Mouse (Mus musculus): ENCODE measurements around the gene E030018B13Rik.

Gene E030018B13Rik

DNA sequence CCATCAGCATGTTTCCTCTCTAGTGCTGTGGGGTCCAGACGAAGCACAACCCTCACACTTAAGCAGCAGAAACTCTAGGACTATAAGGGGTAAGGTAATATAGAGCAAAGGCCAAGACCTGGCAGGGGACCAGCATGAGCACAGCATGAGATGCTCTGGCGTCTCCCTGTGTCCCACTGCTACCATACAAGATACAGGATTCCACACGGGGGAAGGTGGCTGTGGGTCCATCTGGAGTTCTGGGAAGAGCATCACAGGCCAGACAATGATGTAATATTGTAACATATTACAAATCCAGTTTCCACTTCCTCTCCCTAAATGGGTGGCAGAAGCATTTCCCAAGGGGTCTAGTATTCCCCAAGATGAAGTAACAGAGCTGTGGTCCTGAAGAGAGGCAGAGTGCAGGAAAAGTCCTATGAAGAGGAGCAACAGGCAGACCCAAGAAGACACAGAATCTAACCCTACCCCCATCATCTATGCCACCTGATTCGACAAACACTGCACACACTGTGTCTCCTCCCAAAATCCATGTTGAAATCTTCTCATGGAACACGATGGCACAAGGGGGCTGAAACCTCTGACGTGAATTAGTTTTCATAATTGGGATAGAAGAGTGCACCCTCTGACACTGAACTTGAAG lies at the start of gene E030018B13Rik:
TSS of gene E030018B13Rik (plus strand) at position 590 of the 640 bp plus-strand sequence.
- no peak for DNase-seq (ENCODE audit: low spot score in 2 of 2)

- no peak for DNase-seq (ENCODE audit: low spot score in 2 of 2)
Measured at GRCm38 (mm10) chr7:63868356-63868918, 48.2 kb upstream of the E030018B13Rik start.

- no peak for DNase-seq (ENCODE audit: low spot score in 2 of 2)
Measured at GRCm38 (mm10) chr7:63871698-63872097, 45.0 kb upstream of the E030018B13Rik start.

- no peak for DNase-seq (ENCODE audit: low spot score in 2 of 2)
Measured at GRCm38 (mm10) chr7:63873880-63874279, 42.8 kb upstream of the E030018B13Rik start.

GRCm38 (mm10) chr7:63875686-63876085 lies 41.0 kb upstream of the E030018B13Rik start:
- DNase-seq (ENCODE audit: low spot score in 2 of 2), result no peak

GRCm38 (mm10) chr7:63876640-63877039 lies 40.0 kb upstream of the E030018B13Rik start:
- no peak for DNase-seq (ENCODE audit: low spot score in 2 of 2)

DNA sequence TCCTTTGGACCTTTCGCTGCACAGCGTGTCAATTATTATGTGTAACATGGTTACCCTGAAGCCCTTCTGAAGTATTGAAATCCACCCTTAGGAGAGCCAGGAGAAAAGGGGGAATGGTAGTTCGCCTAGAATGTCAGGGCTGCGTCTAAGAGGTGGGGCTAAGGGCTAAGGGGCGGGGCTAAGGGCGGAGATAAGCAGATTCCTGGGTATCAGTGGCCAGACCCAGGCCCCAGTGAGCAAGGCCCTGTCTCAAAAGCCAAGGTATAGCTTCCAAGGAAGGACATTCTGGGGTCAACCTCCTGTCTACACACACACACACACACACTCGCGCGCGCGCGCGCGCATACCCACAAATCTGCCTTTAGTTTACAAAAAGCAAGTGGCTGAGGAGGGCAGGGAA lies 39.0 kb upstream of the E030018B13Rik start:
- DNase-seq (ENCODE audit: low spot score in 2 of 2), result no peak

DNA sequence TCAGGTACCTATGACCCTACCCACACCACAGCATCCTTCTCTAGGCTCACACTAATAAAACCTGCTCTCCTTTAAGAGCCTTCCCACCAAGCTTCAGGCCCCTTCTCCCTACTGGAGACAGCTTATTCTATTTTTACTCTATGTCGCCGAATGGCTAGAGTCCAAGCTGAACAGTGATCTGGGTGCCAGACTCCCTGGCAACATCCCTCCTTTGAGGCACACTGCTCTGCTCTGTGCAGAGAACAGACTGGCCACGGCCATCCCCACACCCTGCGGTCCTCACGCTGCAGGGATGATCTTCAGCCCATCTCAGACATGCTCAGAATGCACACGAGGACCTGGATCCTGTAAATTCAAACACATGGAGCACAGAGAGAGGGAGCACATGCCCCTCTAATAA lies 37.1 kb upstream of the E030018B13Rik start:
- no peak for DNase-seq (ENCODE audit: low spot score in 2 of 2)

DNA sequence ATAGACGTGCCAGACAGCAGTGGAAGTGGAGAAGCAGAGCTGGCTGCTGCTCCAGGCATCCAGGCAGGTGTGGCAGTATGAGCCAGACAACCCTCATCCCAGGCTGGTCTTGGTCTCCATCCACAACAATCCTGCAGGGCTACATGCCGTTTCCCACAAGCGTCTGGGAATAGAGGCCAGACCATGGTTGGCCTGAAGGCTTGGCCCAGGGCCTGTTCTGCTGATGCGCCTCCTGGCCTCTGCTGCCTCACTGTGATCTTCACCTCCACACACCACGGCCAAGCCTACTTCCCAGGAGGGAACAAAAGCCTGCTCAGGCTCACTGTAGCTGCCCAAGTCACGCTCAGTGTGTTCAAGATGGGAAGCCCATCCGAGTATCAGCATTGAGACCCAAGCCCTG lies 33.9 kb upstream of the E030018B13Rik start:
- no peak for DNase-seq (ENCODE audit: low spot score in 2 of 2)

- no peak for DNase-seq (ENCODE audit: low spot score in 2 of 2)
Measured at GRCm38 (mm10) chr7:63885025-63885424, 31.6 kb upstream of the E030018B13Rik start.

DNA sequence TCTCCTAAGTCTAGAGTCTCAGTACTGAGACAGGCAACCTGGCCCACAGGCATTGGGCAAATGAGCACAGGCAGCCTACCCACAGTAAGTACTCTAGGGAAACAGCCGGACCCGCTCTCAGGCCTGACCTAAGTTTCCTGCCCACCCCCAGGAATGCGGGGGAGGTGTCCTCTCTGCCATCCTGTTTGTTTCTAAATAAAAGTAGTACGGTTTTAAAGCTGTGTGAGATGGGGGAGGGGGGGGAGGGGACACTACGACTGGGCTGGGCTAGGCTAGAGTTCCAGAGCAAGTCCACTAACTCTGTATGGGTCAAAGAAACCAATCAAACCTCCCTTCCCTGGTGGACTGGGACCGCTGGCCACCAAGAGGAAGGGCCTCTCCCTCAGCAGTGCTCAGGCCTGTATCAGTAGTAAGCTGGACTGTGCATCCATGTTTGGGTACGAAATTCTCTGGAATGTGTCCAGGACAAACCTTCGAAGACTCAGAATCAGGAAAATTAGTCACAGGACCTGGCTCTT lies 29.6 kb upstream of the E030018B13Rik start:
- peak in 1 of 2 experiments; percentile 26 for DNase-seq (ENCODE audit: low spot score in 2 of 2)

DNA sequence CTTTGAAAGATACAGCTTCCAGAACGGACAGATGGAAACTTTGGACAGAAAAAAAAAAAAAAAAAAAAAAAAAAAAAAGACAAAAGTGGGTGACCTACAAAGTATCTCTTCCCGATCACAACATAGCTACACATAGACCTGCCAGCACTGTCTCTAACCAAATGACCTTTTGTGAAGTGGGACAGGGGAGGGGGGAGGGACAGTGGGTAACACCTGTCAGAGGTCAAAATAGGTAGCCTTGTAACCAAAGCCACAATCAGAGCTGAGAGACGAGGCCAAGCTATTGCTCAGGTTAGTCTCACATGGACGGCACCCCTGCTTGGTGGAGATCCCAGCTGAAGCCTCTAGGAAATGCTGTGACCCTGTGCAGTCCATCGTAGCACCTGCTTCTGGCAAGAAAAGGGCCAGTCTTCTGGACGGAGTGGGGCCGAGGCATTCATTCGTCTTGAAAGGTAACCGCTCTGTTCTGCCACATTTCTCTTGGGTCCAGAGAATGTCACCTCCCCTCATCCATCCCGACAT lies 29.0 kb upstream of the E030018B13Rik start:
- no peak for DNase-seq (ENCODE audit: low spot score in 2 of 2)

DNA sequence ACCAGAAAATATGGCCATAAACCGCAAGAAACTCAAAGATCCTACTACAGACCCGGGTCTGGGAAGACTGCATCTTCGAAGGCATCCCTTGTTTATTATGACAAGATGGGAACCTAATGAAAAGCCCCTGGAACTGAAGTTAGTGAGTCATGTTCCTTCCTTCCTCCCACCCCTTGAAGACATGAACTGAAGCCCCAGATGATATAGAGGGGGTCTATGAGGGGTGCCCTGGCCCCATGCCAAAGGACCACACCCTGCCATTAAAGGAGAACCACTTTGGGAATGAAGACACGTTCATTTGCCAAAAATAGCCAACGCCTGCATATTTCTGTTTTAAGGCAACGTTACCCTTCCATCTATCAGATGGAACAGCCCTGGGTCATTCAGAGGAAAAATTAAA lies 28.0 kb upstream of the E030018B13Rik start:
- DNase-seq (ENCODE audit: low spot score in 2 of 2), result no peak

DNA sequence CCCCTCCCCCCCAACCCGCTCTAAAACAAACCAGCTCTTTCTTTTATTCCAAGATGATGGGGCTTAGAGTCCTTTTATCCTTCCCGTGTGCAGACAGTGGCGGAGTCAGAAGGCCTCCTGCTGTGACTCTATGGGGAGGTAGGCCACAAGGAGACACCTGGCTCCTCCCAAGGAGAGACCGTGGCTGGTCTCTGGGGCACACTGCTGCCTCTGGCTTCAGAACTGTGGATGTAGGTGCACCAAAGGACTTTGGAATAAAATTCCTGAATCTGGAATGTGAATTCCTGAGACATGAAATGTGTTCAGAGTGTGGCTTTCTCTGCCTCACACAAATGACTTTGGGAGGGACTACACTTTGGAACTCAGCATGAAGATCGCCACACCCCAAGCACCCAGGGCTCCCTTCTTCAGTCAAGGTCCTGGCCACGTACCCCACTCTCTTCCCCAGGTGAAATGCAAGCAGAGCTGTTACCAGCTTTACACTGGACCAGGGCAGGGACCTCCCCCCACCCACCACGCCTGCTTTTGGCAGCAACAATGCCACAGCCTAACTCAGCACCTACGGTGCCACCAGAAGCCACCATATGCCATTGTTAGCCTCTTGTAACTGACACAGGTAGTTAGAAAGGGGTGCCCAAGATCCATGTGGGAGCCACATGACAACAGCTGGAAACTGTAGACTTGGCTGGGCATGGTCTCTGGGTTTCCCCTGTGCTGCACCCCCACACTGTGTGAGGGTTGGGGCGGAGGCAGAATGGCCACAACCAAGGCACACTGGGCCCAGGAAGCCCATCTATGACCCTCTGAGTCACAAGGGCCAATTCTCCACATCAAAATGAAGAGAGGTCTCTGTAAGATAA lies 27.3 kb upstream of the E030018B13Rik start:
- no peak for DNase-seq (ENCODE audit: low spot score in 2 of 2)

DNA sequence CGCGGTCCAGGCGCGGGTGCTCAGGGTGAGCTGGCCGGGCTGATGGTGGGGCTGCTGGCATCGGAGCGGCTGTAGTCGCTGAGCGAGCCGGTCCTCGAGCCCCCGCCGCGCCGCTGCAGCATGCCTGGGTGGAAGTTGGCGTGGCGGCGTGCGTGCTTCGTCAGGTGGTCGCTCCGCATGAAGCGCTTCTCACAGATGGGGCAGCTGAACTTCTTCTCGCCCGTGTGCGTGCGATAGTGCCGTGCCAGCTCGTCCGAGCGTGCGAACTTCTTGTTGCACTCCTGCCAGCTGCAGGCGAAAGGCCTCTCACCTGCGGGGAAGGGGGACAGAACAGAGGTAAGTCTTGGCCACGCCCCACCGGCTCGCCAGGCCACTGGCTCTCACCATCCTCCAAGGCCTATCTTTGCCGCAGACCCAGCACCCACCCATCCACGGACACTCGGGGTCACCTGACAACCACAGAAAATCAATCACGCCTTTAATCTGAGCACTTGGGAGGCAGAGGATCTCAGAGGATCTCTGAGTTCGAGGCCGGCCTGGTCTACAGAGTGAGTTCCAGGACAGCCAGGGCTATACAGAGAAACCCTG lies 25.1 kb upstream of the E030018B13Rik start:
- no peak for DNase-seq (ENCODE audit: low spot score in 2 of 2)

GRCm38 (mm10) chr7:63893201-63893600 lies 23.5 kb upstream of the E030018B13Rik start:
- DNase-seq (ENCODE audit: low spot score in 2 of 2), result no peak

DNA sequence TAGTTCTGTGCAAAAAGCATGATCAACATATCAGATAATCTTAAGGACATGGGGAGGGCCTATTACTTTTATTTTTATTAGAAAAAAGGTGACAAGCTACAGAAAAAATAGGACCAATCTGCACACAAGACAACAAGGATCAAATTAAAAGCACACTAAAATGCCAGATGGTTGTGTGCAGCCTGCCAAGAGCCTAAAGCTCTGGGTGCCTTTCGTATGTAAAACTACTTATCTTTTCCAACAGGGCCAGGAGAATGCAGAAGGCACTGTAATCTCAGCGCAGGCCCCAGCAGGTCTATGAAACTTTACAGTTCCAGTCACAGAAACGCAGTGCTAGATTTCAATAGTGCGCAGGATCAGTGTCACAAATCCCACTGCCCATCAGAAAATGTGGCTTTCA lies 22.9 kb upstream of the E030018B13Rik start:
- no peak for DNase-seq (ENCODE audit: low spot score in 2 of 2)

GRCm38 (mm10) chr7:63894662-63895061 lies 22.0 kb upstream of the E030018B13Rik start:
- no peak for DNase-seq (ENCODE audit: low spot score in 2 of 2)

DNA sequence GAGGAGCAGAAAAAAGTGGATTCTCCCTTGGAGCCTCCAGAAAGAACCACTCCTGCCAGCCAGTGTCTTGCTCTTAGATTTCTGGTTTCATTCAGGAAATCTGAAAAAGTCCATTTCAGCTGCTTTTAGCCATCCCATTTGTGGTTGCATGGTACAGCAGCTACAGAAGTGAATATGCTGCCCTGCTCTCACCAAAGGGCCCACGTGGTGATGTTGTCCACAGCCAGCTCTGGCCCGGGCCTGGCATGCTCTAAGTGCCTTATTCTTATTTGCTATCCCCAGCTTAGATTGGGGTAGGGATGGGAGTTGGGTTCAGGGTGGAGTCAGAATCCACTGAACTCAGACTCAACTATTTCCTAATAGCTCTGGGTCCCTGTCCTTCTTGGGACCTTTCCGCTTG lies 21.4 kb upstream of the E030018B13Rik start:
- no peak for DNase-seq (ENCODE audit: low spot score in 2 of 2)

DNA sequence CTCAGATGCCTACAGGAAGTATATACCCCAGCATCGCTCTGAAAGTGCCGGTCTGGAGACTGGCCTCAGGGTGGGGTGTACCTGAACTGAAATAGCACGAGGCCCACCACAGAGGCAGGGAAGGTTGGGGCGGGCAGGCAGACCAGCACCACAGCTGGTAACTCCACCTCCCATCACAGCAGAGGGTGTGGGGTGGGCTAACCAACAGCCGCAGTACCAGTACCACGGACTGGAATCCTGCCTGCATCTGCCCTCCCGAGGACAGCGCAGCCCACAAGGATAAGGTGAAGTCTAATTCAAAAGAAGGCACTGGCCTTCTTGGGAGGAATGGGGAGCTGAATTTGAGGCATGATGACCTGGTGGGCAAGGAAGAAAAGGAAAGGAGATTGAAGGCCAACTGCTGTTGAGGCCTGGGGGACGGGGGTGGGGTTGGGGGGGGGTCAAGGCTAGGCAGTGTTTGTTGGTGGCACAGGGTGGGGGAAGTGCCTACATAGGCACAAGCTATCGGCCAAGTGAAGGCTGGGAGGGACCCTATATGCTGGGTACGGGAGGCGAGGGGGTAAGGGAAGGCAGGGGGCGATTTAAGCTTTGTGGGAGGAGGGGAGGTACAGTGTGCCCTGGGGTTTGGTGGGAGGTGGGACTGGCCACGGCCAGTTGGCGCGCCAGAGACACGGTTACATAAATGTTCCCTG lies 20.2 kb upstream of the E030018B13Rik start:
- DNase-seq (ENCODE audit: low spot score in 2 of 2), result no peak

DNA sequence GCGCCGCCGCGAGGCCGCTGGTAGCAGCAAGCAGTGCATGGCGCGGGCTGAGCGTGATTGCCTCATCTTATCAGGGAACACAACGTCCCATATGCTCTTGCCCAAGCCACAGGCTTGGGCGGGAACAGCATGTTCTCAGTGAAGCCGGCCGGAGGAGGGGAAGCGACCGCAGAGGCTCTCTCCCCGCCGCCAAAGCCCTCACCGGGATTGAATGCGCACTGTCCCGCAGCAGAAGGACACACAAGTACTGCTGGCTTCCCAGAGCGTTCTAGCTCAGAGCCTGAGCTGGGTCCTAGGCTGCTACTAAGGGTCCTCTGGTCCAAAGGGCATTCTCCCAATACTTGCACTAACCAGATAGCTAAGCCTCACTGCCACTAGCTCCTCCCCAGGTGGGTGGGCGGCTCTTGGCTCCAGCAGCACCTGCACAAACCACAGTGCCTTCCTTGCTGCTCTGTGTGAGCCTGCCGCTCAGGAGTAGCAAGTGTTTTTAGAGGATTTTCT lies 19.6 kb upstream of the E030018B13Rik start:
- peak; percentile 88 to 93 for DNase-seq (ENCODE audit: low spot score in 2 of 2)

Measured in right cerebral cortex, adult 2 months (tissue).